Mouse (Mus musculus): ENCODE measurements around the gene Rnf115.

DNA sequence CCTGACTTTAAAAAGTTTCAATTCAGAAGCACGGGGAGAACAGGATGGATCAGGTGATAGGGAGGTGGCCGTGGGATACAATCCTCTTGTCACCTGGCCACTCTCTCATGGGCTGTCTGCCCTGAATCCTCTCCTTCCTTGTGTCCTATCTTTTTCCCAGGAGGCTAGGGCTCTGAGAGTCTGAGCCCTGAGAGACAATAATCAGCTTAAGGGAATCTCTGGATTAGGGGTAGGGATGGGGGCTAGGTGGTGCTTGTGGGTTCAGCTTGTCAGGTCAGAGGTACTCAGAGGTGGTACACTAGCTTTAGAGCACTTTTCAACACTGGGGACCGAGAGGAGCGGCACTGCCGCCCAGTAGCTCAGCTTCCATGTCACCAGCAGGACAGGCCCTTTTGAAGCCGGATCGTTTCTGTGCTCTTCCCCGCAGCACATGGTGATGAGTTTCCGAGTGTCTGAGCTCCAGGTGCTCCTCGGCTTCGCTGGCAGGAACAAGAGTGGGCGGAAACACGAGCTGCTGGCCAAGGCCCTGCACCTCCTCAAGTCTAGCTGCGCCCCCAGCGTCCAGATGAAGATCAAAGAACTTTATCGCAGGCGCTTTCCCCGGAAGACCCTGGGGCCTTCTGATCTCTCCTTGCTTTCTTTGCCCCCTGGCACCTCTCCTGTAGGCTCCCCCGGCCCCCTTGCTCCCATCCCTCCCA lies 28.3 kb upstream of the Rnf115 start:
- no peak for TF ChIP-seq ZNF384 (IDR thresholded peaks at IDR 0.05; ENCODE audit: low read depth, low read length)
- no peak for TF ChIP-seq ZC3H11A (IDR thresholded peaks at IDR 0.05; ENCODE audit: borderline replicate concordance, low read depth, low read length)

All from ES-E14 (cell line).